Mouse (Mus musculus) MEL (cell line): ENCODE measurements around the gene Ubxn10.

Experiments used
- CTCF ChIP-seq, 3 experiments: IDR thresholded peaks in 2 of 3; conservative IDR thresholded peaks in 1 of 3; 2 replicates each; pipeline ENCODE4 v1.5.1; 2011 to 2012; ENCODE audit warnings: low read length in 3 of 3, low read depth in 2 of 3, mild to moderate bottlenecking in 2 of 3, improper control_type of control experiment in 1 of 3, inconsistent platforms in 1 of 3, mixed read lengths in 1 of 3, moderate library complexity in 1 of 3; ENCODE audit not compliant: control insufficient read depth in 1 of 3, insufficient read depth in 1 of 3, poor library complexity in 1 of 3, severe bottlenecking in 1 of 3
- JUND ChIP-seq: IDR thresholded peaks from 2 replicates; pipeline ENCODE4 v1.6.1; 2011; ENCODE audit warnings: low read depth, mild to moderate bottlenecking, improper control_type of control experiment, low read length
- MAFK ChIP-seq: IDR thresholded peaks from 2 replicates; pipeline ENCODE4 v1.6.1; 2011; ENCODE audit warnings: low read depth, mild to moderate bottlenecking, low read length, improper control_type of control experiment, borderline replicate concordance

DNA sequence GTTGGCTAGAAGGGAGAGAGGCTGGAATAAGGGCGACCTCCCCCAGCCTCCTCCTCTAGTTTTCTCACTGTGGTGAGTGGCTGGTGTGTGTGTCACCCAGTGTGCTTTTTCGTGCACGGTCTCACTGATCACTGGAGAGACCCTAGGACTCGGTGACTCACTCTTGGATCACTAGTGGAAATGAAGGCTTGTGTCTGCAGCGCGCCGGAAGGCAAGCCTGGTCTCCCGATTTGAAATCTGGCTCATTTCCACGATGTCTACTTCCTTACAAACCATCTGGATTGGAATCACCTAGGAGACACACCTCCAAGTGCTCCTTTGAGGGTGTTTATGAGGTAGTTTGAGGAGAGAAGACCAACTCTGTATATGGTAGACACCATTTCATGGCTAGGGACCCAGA is 9.9 kb upstream of the Ubxn10 start:
- no peak for TF ChIP-seq MAFK
- no peak for TF ChIP-seq JUND
- TF ChIP-seq CTCF (IDR thresholded peaks at IDR 0.05 in 2 of 3, conservative IDR thresholded peaks at IDR 0.05 in 1 of 3; ENCODE audit: control insufficient read depth in 1 of 3, insufficient read depth in 1 of 3, low read depth in 2 of 3, low read length in 3 of 3, poor library complexity in 1 of 3, severe bottlenecking in 1 of 3) = no peak
